Mouse (Mus musculus): ENCODE data around the gene Fignl1. TPM values are rescaled to one million over a fixed set of nuclear protein-coding genes. Genes with fewer than 3 reads are reported as not detected.

Gene Fignl1
- polyA plus RNA-seq, 1 experiment: 0.53 TPM

- TF ChIP-seq GATA1 (IDR thresholded peaks at IDR 0.05; ENCODE audit: low read length) (no peak), TAL1 (IDR thresholded peaks at IDR 0.05; ENCODE audit: low read length) (no peak)
- H3K4me3 ChIP-seq (replicated peaks): no peak overlapping the region
- H3K36me3 ChIP-seq (ENCODE audit: control insufficient read depth): no peaks in the 10 kb centered on the region; the same call in 1 of the 2 replicates
- no peaks in the 10 kb centered on the region for H3K9me3 ChIP-seq (ENCODE audit: control insufficient read depth, low read length)
- peaks cover 38% of the 10 kb centered on the region for H3K4me1 ChIP-seq (ENCODE audit: control insufficient read depth)
- peaks cover 11% of the 10 kb centered on the region for H3K27me3 ChIP-seq (ENCODE audit: control insufficient read depth)
Measured at GRCm38 (mm10) chr11:11848467-11848866, 39.7 kb upstream of the Fignl1 start.

GRCm38 (mm10) chr11:11845044-11845443 lies 36.3 kb upstream of the Fignl1 start:
- peaks cover 11% of the 10 kb centered on the region for H3K27me3 ChIP-seq (ENCODE audit: control insufficient read depth)
- TF ChIP-seq GATA1 (IDR thresholded peaks at IDR 0.05; ENCODE audit: low read length) (no peak), TAL1 (IDR thresholded peaks at IDR 0.05; ENCODE audit: low read length) (no peak)
- H3K9me3 ChIP-seq (ENCODE audit: control insufficient read depth, low read length): no peaks in the 10 kb centered on the region
- peaks cover 59% of the 10 kb centered on the region for H3K4me1 ChIP-seq (ENCODE audit: control insufficient read depth)
- peaks cover 7% of the 10 kb centered on the region for H3K36me3 ChIP-seq (ENCODE audit: control insufficient read depth)
- H3K4me3 ChIP-seq (replicated peaks): no peak overlapping the region

GRCm38 (mm10) chr11:11844367-11844971 lies 35.7 kb upstream of the Fignl1 start:
- Histone ChIP-seq H3K4me1 (ENCODE audit: control insufficient read depth) (peaks cover 60% of the 10 kb centered on the region), H3K9me3 (ENCODE audit: control insufficient read depth, low read length) (no peaks in the 10 kb centered on the region), H3K36me3 (ENCODE audit: control insufficient read depth) (peaks cover 10% of the 10 kb centered on the region), H3K4me3 (replicated peaks) (no peak overlapping the region), H3K27me3 (ENCODE audit: control insufficient read depth) (peaks cover 11% of the 10 kb centered on the region)
- TF ChIP-seq TAL1 (IDR thresholded peaks at IDR 0.05; ENCODE audit: low read length) (no peak), GATA1 (IDR thresholded peaks at IDR 0.05; ENCODE audit: low read length) (no peak)

- peaks cover 86% of the 10 kb centered on the region for H3K4me1 ChIP-seq (ENCODE audit: control insufficient read depth)
- TF ChIP-seq GATA1 (IDR thresholded peaks at IDR 0.05; ENCODE audit: low read length): peak; percentile 66
- peak; percentile 62 for TF ChIP-seq TAL1 (IDR thresholded peaks at IDR 0.05; ENCODE audit: low read length)
- H3K27me3 ChIP-seq (ENCODE audit: control insufficient read depth): peaks cover 16% of the 10 kb centered on the region
- no peaks in the 10 kb centered on the region for H3K9me3 ChIP-seq (ENCODE audit: control insufficient read depth, low read length)
- peak overlapping the region; percentile 29 for H3K4me3 ChIP-seq (replicated peaks)
- H3K36me3 ChIP-seq (ENCODE audit: control insufficient read depth): peaks cover 16% of the 10 kb centered on the region
Measured at GRCm38 (mm10) chr11:11841590-11841989, 32.8 kb upstream of the Fignl1 start.

- Histone ChIP-seq H3K4me3 (replicated peaks) (no peak overlapping the region), H3K36me3 (ENCODE audit: control insufficient read depth) (peaks cover 16% of the 10 kb centered on the region), H3K27me3 (ENCODE audit: control insufficient read depth) (peaks cover 16% of the 10 kb centered on the region), H3K9me3 (ENCODE audit: control insufficient read depth, low read length) (no peaks in the 10 kb centered on the region), H3K4me1 (ENCODE audit: control insufficient read depth) (peaks cover 95% of the 10 kb centered on the region)
- TF ChIP-seq GATA1 (IDR thresholded peaks at IDR 0.05; ENCODE audit: low read length) (no peak), TAL1 (IDR thresholded peaks at IDR 0.05; ENCODE audit: low read length) (no peak)
Measured at GRCm38 (mm10) chr11:11840746-11841145, 32.0 kb upstream of the Fignl1 start.

- peaks cover 99% of the 10 kb centered on the region for H3K4me1 ChIP-seq (ENCODE audit: control insufficient read depth)
- TF ChIP-seq TAL1 (IDR thresholded peaks at IDR 0.05; ENCODE audit: low read length): no peak
- no peak for TF ChIP-seq GATA1 (IDR thresholded peaks at IDR 0.05; ENCODE audit: low read length)
Measured at GRCm38 (mm10) chr11:11839874-11840273, 31.1 kb upstream of the Fignl1 start.

GRCm38 (mm10) chr11:11837384-11837783 lies 28.6 kb upstream of the Fignl1 start:
- Histone ChIP-seq H3K9me3 (ENCODE audit: control insufficient read depth, low read length) (no peaks in the 10 kb centered on the region), H3K4me3 (replicated peaks) (peak overlapping the region; percentile 68), H3K36me3 (ENCODE audit: control insufficient read depth) (peaks cover 16% of the 10 kb centered on the region), H3K27me3 (ENCODE audit: control insufficient read depth) (peaks cover 22% of the 10 kb centered on the region), H3K4me1 (ENCODE audit: control insufficient read depth) (peaks cover 94% of the 10 kb centered on the region)
- TF ChIP-seq GATA1 (IDR thresholded peaks at IDR 0.05; ENCODE audit: low read length) (no peak), TAL1 (IDR thresholded peaks at IDR 0.05; ENCODE audit: low read length) (no peak)

More at GRCm38 (mm10) chr11:11839874-11840273, 31.1 kb upstream of the Fignl1 start:
- no peak overlapping the region for H3K4me3 ChIP-seq (replicated peaks)
- peaks cover 16% of the 10 kb centered on the region for H3K36me3 ChIP-seq (ENCODE audit: control insufficient read depth)
- peaks cover 13% of the 10 kb centered on the region for H3K27me3 ChIP-seq (ENCODE audit: control insufficient read depth)
- no peaks in the 10 kb centered on the region for H3K9me3 ChIP-seq (ENCODE audit: control insufficient read depth, low read length)

- TF ChIP-seq TAL1 (IDR thresholded peaks at IDR 0.05; ENCODE audit: low read length) (peak; percentile 52; the same call in 2 of the 3 replicates), GATA1 (IDR thresholded peaks at IDR 0.05; ENCODE audit: low read length) (peak; percentile 91)
Measured at GRCm38 (mm10) chr11:11836713-11837370, 28.1 kb upstream of the Fignl1 start.

GRCm38 (mm10) chr11:11836262-11836661 lies 27.5 kb upstream of the Fignl1 start:
- Histone ChIP-seq H3K4me3 (replicated peaks) (peak overlapping the region; percentile 68), H3K36me3 (ENCODE audit: control insufficient read depth) (peaks cover 12% of the 10 kb centered on the region), H3K9me3 (ENCODE audit: control insufficient read depth, low read length) (no peaks in the 10 kb centered on the region), H3K27me3 (ENCODE audit: control insufficient read depth) (peaks cover 33% of the 10 kb centered on the region), H3K4me1 (ENCODE audit: control insufficient read depth) (peaks cover 89% of the 10 kb centered on the region)
- no peak for TF ChIP-seq TAL1 (IDR thresholded peaks at IDR 0.05; ENCODE audit: low read length)
- no peak for TF ChIP-seq GATA1 (IDR thresholded peaks at IDR 0.05; ENCODE audit: low read length)

More at GRCm38 (mm10) chr11:11836713-11837370, 28.1 kb upstream of the Fignl1 start:
- peak overlapping the region; percentile 68 for H3K4me3 ChIP-seq (replicated peaks)
- no peaks in the 10 kb centered on the region for H3K9me3 ChIP-seq (ENCODE audit: control insufficient read depth, low read length)
- peaks cover 12% of the 10 kb centered on the region for H3K36me3 ChIP-seq (ENCODE audit: control insufficient read depth)
- H3K27me3 ChIP-seq (ENCODE audit: control insufficient read depth): peaks cover 27% of the 10 kb centered on the region
- H3K4me1 ChIP-seq (ENCODE audit: control insufficient read depth): peaks cover 94% of the 10 kb centered on the region

Data from erythroblast, embryonic 14.5 days (primary cell).